Mouse (Mus musculus) testis, adult 2 months (tissue): Measurements from ENCODE around the gene Paqr5. TPM values are rescaled to one million over a fixed set of nuclear protein-coding genes. Genes with fewer than 3 reads are reported as not detected.

Experiments
- H3K27ac ChIP-seq: fragments of 200-500 bp; 2 replicates; pipeline ENCODE4 v1.5.1; 2012; ENCODE audit warnings: low read depth, low read length; ENCODE audit not compliant: control insufficient read depth, insufficient read depth
- H3K27me3 ChIP-seq: fragments of 200-500 bp; 2 replicates; pipeline ENCODE4 v1.6.1; 2012; ENCODE audit warnings: mild to moderate bottlenecking, low read length, moderate library complexity; ENCODE audit not compliant: control insufficient read depth, insufficient read depth
- H3K36me3 ChIP-seq: fragments of 200-500 bp; 2 replicates; pipeline ENCODE4 v1.6.1; 2012; ENCODE audit warnings: mild to moderate bottlenecking, low read length; ENCODE audit not compliant: control insufficient read depth, insufficient read depth
- H3K4me1 ChIP-seq: fragments of 200-500 bp; 2 replicates; pipeline ENCODE4 v1.6.1; 2012; ENCODE audit warnings: low read length; ENCODE audit not compliant: control insufficient read depth, insufficient read depth
- H3K4me3 ChIP-seq: fragments of 200-500 bp; 2 replicates; pipeline ENCODE4 v1.5.1; 2012; ENCODE audit warnings: low read depth, mild to moderate bottlenecking, low read length, moderate library complexity, mixed read lengths; ENCODE audit not compliant: control insufficient read depth
- CTCF ChIP-seq: fragments of 200-500 bp; IDR thresholded peaks from 2 replicates; pipeline ENCODE4 v1.5.1; 2012; ENCODE audit warnings: low read depth, mild to moderate bottlenecking, inconsistent platforms, low read length, moderate library complexity; ENCODE audit not compliant: control insufficient read depth, insufficient read depth, insufficient replicate concordance
- POLR2A ChIP-seq: fragments of 200-500 bp; IDR thresholded peaks from 2 replicates; pipeline ENCODE4 v1.6.1; 2012; ENCODE audit warnings: low read depth, mild to moderate bottlenecking, inconsistent platforms, low read length, moderate library complexity; ENCODE audit not compliant: control insufficient read depth
- polyA plus RNA-seq: library from polyadenylated mRNA; depleted of rRNA; stranded (reverse); fragments of >200 nt; gene quantifications from 2 replicates; pipeline ENCODE4 v1.2.3, GENCODE M21; 2012

Paqr5 gene
- polyA plus RNA-seq, 1 experiment, result 867 TPM

GRCm38 (mm10) chr9:61954707-61955106 is 71.9 kb downstream of the Paqr5 start:
- no peak overlapping the region for H3K4me3 ChIP-seq
- H3K27ac ChIP-seq, result no peak overlapping the region
- H3K27me3 ChIP-seq, result no peaks in the 10 kb centered on the region
- no peaks in the 10 kb centered on the region for H3K36me3 ChIP-seq
- TF ChIP-seq POLR2A, result no peak
- no peak for TF ChIP-seq CTCF
- no peaks in the 10 kb centered on the region for H3K4me1 ChIP-seq

- Histone ChIP-seq H3K4me1 (peaks cover 9% of the 10 kb centered on the region), H3K27ac (no peak overlapping the region), H3K27me3 (no peaks in the 10 kb centered on the region), H3K4me3 (no peak overlapping the region), H3K36me3 (no peaks in the 10 kb centered on the region; the same call in 1 of the 2 replicates)
- TF ChIP-seq CTCF, result no peak
- TF ChIP-seq POLR2A, result no peak
Measured at GRCm38 (mm10) chr9:61952241-61952640, 74.4 kb downstream of the Paqr5 start.

- peak overlapping the region; percentile 88 for H3K4me3 ChIP-seq
- no peaks in the 10 kb centered on the region; the same call in 1 of the 2 replicates for H3K36me3 ChIP-seq
- no peaks in the 10 kb centered on the region for H3K27me3 ChIP-seq
- TF ChIP-seq CTCF, result peak; percentile 87; the same call in 1 of the 2 replicates
- no peak for TF ChIP-seq POLR2A
- H3K27ac ChIP-seq, result peak overlapping the region; percentile 74
- peaks cover 9% of the 10 kb centered on the region for H3K4me1 ChIP-seq
Measured at GRCm38 (mm10) chr9:61947402-61948346, 79.0 kb downstream of the Paqr5 start.

- H3K27ac ChIP-seq, result peak within 1 kb of the TSS; percentile 74
- peaks cover 9% of the 10 kb centered on the region for H3K4me1 ChIP-seq
- peak within 1 kb of the TSS; percentile 88 for H3K4me3 ChIP-seq
- H3K36me3 ChIP-seq, result no peaks in the 10 kb centered on the region; the same call in 1 of the 2 replicates
- H3K27me3 ChIP-seq, result no peaks in the 10 kb centered on the region
- peak; percentile 85 for TF ChIP-seq POLR2A
- peak; percentile 37; the same call in 1 of the 2 replicates for TF ChIP-seq CTCF
Measured at GRCm38 (mm10) chr9:61946623-61947401, 79.8 kb downstream of the Paqr5 start, which contains the start of gene Kif23. Gene Kif23 (minus strand): TSS chr9:61946774.

GRCm38 (mm10) chr9:61945973-61946611 is 80.6 kb downstream of the Paqr5 start:
- no peaks in the 10 kb centered on the region for H3K27me3 ChIP-seq
- peak overlapping the region; percentile 45 for H3K27ac ChIP-seq
- no peak for TF ChIP-seq CTCF
- TF ChIP-seq POLR2A, result no peak
- H3K36me3 ChIP-seq, result no peaks in the 10 kb centered on the region; the same call in 1 of the 2 replicates
- H3K4me1 ChIP-seq, result peaks cover 9% of the 10 kb centered on the region
- peak overlapping the region; percentile 88 for H3K4me3 ChIP-seq

DNA sequence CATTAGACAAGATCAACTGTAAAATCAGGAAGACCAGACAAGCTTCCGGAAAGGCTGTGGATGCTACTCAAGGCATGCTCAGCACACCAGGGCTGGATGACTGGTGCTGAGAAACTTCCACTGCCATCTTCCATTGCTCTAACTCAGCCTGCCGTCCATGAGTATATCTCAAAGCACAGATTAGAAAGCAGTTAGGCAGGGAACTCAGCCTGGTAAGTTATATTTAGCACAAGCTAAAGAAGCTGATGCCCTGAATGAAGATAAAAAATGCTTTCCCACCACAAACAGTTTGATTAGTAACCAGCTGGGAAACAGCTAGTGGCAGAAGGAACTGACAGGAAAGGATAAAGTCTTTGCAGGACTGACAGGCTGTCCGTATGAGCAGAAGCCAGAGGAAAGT is 85.6 kb downstream of the Paqr5 start:
- Histone ChIP-seq H3K27ac (no peak overlapping the region), H3K4me1 (no peaks in the 10 kb centered on the region), H3K36me3 (no peaks in the 10 kb centered on the region; the same call in none of the 2 replicates), H3K27me3 (no peaks in the 10 kb centered on the region), H3K4me3 (no peak overlapping the region)
- TF ChIP-seq CTCF, result no peak
- TF ChIP-seq POLR2A, result no peak

- H3K4me1 ChIP-seq, result no peaks in the 10 kb centered on the region
- H3K36me3 ChIP-seq, result no peaks in the 10 kb centered on the region
- no peaks in the 10 kb centered on the region for H3K27me3 ChIP-seq
- H3K27ac ChIP-seq, result no peak overlapping the region
- H3K4me3 ChIP-seq, result no peak overlapping the region
- TF ChIP-seq CTCF (no peak), POLR2A (no peak)
Measured at GRCm38 (mm10) chr9:61933333-61933732, 93.3 kb downstream of the Paqr5 start.
